Comparison of ENCODE assay signal across 32 mouse cellular contexts in genomic region chr10:120291912-120292311, GRCm38 (mm10).
"Had no signal": no experiment of that assay in that cellular context is flagged by ENCODE, and none has a peak within 500 bp of the region (broad histone marks: within the 10 kb centered on the region; RNA-seq: fewer than 3 reads in every experiment).

No protein-coding gene starts in this region.

- H3K4me3 ChIP-seq: heart, embryonic 12.5 days; heart, embryonic 13.5 days; heart, embryonic 15.5 days; hindbrain, embryonic 10.5 days; hindbrain, embryonic 12.5 days; hindbrain, embryonic 13.5 days; hindbrain, embryonic 15.5 days; intestine, embryonic 15.5 days; kidney, embryonic 15.5 days; layer of hippocampus, adult 2 months had no signal

- H3K27me3 ChIP-seq: hindbrain, embryonic 12.5 days; hindbrain, embryonic 13.5 days; hindbrain, embryonic 15.5 days; intestine, embryonic 15.5 days; kidney, embryonic 15.5 days had no signal

- H3K4me1 ChIP-seq: hindbrain, embryonic 15.5 days; intestine, embryonic 15.5 days had no signal

- DNase-seq: heart, postnatal 10 days; heart, postnatal 14 days; heart, postnatal 36 days; heart, postnatal 4 days; kidney, adult 11 months; kidney, adult 18-20 months; kidney, adult 2 months; kidney, adult 8-10 months; kidney, adult 9 months; kidney, postnatal 10 days; kidney, postnatal 14 days; kidney, postnatal 36 days; kidney, postnatal 4 days; layer of hippocampus, adult 9-11 months; layer of hippocampus, postnatal 36 days had no signal

- H3K9me3 ChIP-seq: heart, embryonic 12.5 days; heart, embryonic 13.5 days; heart, embryonic 15.5 days; hindbrain, embryonic 10.5 days; hindbrain, embryonic 12.5 days; hindbrain, embryonic 13.5 days; hindbrain, embryonic 15.5 days; intestine, embryonic 15.5 days; kidney, embryonic 15.5 days had no signal

- ATAC-seq: hindbrain, embryonic 16.5 days; hindbrain, postnatal 0 days; inflammation-experienced regulatory T-cells, adult 6 months; intestine, embryonic 15.5 days; intestine, embryonic 16.5 days; intestine, postnatal 0 days had no signal

- H3K36me3 ChIP-seq: heart, embryonic 12.5 days; heart, embryonic 13.5 days; heart, embryonic 15.5 days; hindbrain, embryonic 10.5 days; hindbrain, embryonic 12.5 days; hindbrain, embryonic 13.5 days; hindbrain, embryonic 15.5 days; intestine, embryonic 15.5 days; kidney, embryonic 15.5 days had no signal

- H3K27ac ChIP-seq: heart, embryonic 13.5 days; heart, embryonic 15.5 days; hindbrain, embryonic 10.5 days; hindbrain, embryonic 12.5 days; hindbrain, embryonic 13.5 days; hindbrain, embryonic 14.5 days; hindbrain, embryonic 15.5 days; hindbrain, postnatal 0 days; intestine, embryonic 15.5 days; kidney, embryonic 15.5 days; kidney, postnatal 0 days; layer of hippocampus, adult 2 months had no signal
